Mouse (Mus musculus) spleen, postnatal 10 days (tissue): ENCODE results near the gene Ptov1.
A peak's percentile ranks its signal among the peaks of the same experiment; 100 is the strongest.
"Not testable (repeated sequence)": the region's sequence is repeated elsewhere in the genome, so short reads cannot be mapped to it uniquely, and the experiment has no call there.

ENCODE experiments used
- DNase-seq, 2 experiments: peaks; one replicate each; pipeline ENCODE4 v3.0.0; 2021 to 2022; ENCODE audit warnings: low spot score in 2 of 2

Ptov1 gene

DNA sequence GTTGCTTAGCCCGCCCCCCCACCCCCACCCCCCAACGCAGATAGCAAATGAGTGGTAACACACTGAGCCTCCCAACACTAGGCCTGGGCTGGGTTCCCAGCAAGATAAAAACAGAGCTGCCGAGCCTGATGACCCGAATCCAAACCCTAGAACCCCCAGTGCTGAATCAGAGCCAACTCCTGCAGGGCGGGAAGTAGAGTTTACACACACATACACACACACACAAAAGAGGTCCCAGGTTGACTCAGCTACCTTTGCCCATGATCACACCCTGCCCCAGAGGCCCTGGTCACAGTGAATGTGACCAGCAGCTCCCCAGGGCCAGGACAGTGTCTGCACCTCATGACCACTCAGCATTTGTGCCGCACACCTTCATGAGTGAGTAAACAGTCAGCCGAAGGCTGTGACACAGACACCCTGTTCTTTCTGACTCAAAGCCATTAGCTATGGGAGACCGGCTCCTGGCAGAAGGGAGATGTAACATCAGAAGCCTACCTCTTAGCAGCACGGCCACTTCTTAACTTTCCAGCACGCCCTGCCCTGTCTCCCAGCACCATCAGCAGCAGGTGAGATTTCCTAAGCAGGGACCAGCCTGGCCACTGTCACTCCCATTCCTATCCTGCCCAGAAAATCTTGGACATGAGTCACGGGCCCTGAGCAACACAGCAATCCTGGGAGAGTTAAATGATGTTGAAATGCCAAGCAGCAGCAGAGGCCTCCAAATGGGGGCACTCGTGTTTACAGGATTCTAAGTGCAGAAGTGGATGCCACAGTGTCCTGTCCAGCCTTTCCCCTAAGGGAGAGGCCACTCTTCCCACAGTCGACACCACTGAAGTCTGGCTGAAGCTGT, 18.9 kb upstream of the Ptov1 start:
- no peak for DNase-seq

GRCm38 (mm10) chr7:44886964-44887363, 17.4 kb upstream of the Ptov1 start:
- DNase-seq, result no peak

GRCm38 (mm10) chr7:44884637-44885036, 15.0 kb upstream of the Ptov1 start:
- DNase-seq, result no peak

- DNase-seq, result no peak
These were observed 13.4 kb upstream of the Ptov1 start for GRCm38 (mm10) chr7:44883036-44883435.

- no peak for DNase-seq
These were observed 8.2 kb upstream of the Ptov1 start for GRCm38 (mm10) chr7:44877833-44878232.

DNA sequence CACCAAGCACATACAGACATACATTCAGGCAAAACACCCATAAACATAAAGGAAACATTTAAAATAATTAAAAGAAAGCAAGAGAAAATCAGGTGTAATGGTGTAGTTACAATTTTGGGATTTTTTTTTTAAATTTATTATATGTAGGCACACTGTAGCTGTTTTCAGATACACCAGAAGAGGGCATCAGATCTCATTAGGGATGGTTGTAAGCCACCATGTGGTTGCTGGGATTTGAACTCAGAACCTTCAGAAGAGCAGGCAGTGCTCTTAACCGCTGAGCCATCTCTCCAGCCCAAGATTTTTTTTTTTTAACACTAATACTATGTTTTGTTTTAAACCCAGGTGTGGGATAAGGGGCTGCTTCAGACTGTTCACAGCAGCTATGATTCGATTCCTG, 2.2 kb upstream of the Ptov1 start:
- not testable (repeated sequence) for DNase-seq

GRCm38 (mm10) chr7:44871181-44871580, 1.6 kb upstream of the Ptov1 start:
- no peak for DNase-seq

- DNase-seq, result no peak
These were observed 1.0 kb upstream of the Ptov1 start for GRCm38 (mm10) chr7:44870614-44871013.

DNA sequence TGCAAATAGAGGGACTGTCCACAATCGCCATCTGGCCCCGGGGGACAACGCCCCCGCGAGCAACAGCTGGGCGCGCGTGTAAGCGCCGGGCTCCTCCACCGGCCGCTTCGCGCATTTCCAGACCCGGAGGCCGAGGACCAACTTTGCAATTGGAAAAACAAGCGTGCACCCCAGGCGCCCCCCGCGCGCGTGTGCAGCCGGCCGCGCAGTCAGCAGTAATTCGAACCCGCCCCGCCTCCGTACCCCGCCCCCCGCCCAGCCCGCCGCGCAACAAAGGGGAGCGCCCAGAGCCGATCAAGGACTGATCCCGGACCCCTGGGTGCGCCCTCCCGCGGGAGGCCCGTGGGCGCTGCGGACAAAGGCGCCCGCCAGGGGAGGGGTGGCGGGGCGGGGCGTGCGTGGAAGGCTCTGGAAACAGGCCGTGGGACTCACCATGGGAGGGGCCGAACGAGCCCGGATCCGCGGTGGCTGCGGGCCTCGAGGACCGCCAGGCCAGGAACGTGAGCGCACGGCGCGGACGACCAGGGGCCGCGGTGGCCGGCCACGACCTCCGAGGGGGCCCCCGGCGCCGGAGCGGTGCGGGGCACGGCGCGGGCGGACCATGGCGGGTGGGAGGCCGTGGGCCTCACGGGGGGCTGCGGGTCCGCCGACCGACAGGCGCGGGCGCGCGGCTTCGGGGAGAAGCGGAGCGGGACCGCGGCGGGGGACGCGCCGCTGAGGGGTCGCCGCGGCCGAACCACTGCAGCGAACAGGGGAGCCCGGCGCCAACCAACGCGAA, 480 bp downstream of the Ptov1 start:
- DNase-seq, result peak; percentile 46 to 60

DNA sequence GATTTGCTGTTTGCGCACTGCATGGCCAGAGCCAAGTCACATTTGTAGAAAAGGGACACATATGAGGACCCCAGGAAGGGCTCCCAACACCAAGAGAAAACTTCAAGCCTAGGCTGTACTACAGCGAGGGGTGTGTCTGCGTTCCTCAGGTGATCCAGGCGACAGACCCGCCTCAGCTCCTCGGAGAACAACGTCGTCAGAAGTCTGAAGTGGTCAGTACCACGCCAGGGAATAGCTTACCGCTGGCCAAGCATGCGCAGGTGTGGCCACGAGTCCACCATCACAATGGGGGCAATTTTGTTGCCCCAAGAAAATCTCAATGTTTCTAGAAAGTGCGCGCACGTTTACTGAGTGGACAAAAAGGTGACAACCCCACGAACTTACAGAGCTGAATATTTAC, 1.1 kb downstream of the Ptov1 start:
- no peak for DNase-seq

GRCm38 (mm10) chr7:44867802-44868201, 1.8 kb downstream of the Ptov1 start:
- DNase-seq, result no peak

DNA sequence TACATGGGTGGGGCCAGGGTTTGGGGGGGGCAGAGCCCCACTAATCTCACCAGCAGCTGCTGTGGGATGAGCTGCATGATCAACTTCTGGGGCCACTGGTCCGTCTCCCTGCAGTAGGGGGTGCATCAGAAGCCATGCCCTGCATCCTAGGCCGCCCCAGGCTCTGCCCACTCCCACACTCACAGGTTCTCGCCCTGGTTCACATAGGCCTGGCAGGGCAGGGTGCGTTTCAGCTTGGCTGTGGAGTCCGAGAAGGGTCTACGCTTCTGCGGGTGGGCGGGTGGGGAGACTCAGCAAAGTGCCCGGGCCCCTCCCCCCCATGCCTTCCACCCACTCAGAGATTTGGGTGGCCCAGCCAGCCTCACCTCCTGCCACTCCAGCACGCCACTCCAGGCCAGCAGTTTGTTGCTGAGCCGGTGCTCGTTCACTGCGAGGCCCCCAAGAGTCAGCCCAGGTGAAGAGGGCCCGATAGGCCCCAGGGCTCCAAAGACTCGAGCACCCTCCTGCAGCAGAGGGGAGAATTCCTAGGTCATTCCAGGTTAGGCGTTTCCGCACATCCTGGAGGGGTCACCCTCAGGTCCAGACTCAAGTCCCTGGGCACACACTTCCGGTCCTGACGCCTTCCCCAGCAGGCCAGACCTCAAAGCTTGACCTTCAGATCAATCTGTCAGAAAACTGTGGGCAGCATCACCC, 2.4 kb downstream of the Ptov1 start:
- DNase-seq, result no peak

DNA sequence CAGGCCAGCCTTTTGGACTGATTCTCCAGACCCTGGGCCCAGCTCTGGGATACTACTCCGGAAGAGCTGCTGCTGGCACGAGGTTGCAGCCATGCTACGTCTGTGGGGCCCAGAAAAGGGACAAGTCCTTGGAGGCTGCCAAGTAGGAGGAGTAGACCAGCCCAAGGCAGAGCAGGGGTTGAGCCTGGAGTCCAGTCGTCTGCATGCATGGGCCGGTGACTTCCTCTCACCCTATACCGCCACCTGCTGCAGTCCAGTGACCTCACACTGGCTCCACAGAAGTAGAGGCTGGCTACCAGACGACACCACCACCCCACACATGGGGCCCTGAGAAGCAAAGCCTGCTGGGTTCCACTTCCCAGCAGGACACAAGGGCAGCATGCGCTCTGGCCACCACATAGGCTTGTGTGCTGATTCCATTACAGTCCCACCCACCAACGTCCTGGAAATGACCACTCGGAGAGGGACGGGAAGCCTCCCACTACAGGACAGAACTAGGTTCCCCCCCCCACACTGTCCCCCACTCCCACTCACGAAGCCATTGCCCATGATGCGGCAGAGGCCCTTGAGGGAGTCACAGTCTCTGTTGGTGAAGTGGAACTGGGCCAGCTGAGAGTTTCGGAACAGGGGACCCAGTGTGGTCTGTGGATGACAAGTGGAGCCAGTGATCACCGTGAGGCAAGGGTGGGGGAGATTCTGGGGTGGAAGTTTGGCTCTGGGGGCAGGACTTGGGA, 3.1 kb downstream of the Ptov1 start:
- DNase-seq, result peak in 1 of 2 experiments; percentile 66

- peak in 1 of 2 experiments; percentile 46 for DNase-seq
These were observed 4.7 kb downstream of the Ptov1 start for GRCm38 (mm10) chr7:44864595-44865542.

GRCm38 (mm10) chr7:44863982-44864494, 5.5 kb downstream of the Ptov1 start:
- no peak for DNase-seq

DNA sequence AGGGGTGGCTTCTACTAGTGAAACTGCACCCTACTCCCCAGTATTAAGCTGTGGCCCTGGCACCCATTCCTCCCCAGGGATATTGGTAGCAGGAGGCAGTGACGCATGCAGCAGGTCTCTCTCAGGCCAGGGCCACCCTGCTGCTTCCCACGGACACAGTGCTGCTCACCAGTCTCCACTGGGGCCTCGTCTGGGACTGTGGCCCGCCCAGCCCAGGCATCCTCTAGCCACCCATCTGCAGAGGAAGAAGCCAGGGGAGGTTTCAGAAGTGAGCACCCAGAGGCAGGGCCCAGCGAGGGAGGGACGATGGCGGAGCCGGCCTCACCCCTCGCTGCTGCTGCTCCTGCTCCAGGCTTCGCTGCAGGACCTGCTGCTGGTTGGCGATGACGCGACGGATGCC, 6.4 kb downstream of the Ptov1 start:
- DNase-seq, result no peak

- no peak for DNase-seq
These were observed 7.2 kb downstream of the Ptov1 start for GRCm38 (mm10) chr7:44862434-44862833.

DNA sequence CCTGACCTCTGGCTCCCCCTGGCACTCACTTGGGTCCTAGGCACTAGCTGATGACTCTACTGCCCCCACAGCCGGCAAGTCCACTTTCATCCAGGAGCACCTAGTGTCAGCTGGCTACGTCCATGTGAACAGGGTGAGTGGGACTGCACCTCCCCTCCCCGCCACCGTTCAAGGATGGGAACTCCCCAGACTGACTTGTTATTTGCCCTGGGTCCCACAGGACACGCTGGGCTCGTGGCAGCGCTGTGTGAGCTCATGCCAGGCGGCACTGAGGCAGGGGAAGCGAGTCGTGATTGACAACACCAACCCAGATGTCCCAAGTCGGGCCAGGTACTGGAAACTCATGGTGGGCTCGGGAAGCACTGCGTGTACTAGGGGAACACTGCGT, 8.2 kb downstream of the Ptov1 start:
- no peak for DNase-seq

GRCm38 (mm10) chr7:44860576-44861428, 8.8 kb downstream of the Ptov1 start:
- DNase-seq, result peak; percentile 66 to 87
